Mouse (Mus musculus) liver, embryonic 14.5 days (tissue): Measurements from ENCODE around the gene Sgpl1. TPM values are rescaled to one million over a fixed set of nuclear protein-coding genes. Genes with fewer than 3 reads are reported as not detected.

ENCODE experiments used
- ATAC-seq: fragments of 200-750 bp; cut with Nextera tagmentation; 2 replicates; pipeline ENCODE4 v1.8.0; 2017; ENCODE audit warnings: moderate number of reproducible peaks, mild to moderate bottlenecking, moderate library complexity; ENCODE audit not compliant: insufficient read depth
- DNase-seq, 3 experiments: peaks; one replicate each; pipeline ENCODE4 v3.0.0-alpha.2; 2012 to 2013; ENCODE audit warnings: low read depth in 3 of 3, low spot score in 3 of 3
- H3K27ac ChIP-seq: fragments of 300-500 bp; sonication (generic); 2 replicates; pipeline ENCODE4 v1.5.1; 2014; ENCODE audit warnings: moderate library complexity, mild to moderate bottlenecking, control low read depth, inconsistent platforms
- H3K27me3 ChIP-seq: fragments of 300-500 bp; sonication (generic); 2 replicates; pipeline ENCODE4 v1.6.1; 2014; ENCODE audit warnings: mild to moderate bottlenecking, low read length, moderate library complexity; ENCODE audit not compliant: control insufficient read depth, insufficient read depth
- H3K36me3 ChIP-seq: fragments of 300-500 bp; sonication (generic); replicated peaks from 2 replicates; pipeline ENCODE4 v1.6.1; 2014; ENCODE audit warnings: low read depth; ENCODE audit not compliant: control insufficient read depth, insufficient read depth
- H3K4me1 ChIP-seq, 2 experiments: fragments of 200-500 bp in 1 of 2; fragments of 300-500 bp in 1 of 2; sonication (generic) in 1 of 2; replicated peaks; 2 replicates each; pipeline ENCODE4 v1.6.1; 2012 to 2014; ENCODE audit warnings: antibody characterized with exemption in 1 of 2, inconsistent platforms in 1 of 2, low read length in 1 of 2; ENCODE audit not compliant: control insufficient read depth in 2 of 2, insufficient read depth in 2 of 2
- H3K4me2 ChIP-seq: fragments of 300-500 bp; sonication (generic); 2 replicates; pipeline ENCODE4 v1.6.1; 2014; ENCODE audit warnings: low read depth, mild to moderate bottlenecking, control low read depth, moderate library complexity
- H3K4me3 ChIP-seq, 2 experiments: fragments of 200-500 bp in 1 of 2; fragments of 300-500 bp in 1 of 2; sonication (generic) in 1 of 2; 2 replicates each; pipeline ENCODE4 v1.5.1; 2012 to 2014; ENCODE audit warnings: low read depth in 2 of 2, low read length in 2 of 2, mild to moderate bottlenecking in 2 of 2, control low read depth in 1 of 2, inconsistent platforms in 1 of 2, moderate library complexity in 1 of 2; ENCODE audit not compliant: insufficient read depth in 1 of 2
- H3K9ac ChIP-seq: fragments of 300-500 bp; sonication (generic); replicated peaks from 2 replicates; pipeline ENCODE4 v1.6.1; 2014; ENCODE audit warnings: mild to moderate bottlenecking, control low read depth, moderate library complexity
- H3K9me3 ChIP-seq: fragments of 300-500 bp; sonication (generic); 2 replicates; pipeline ENCODE4 v1.6.1; 2016; ENCODE audit warnings: low read length, mixed read lengths; ENCODE audit not compliant: control insufficient read depth
- CTCF ChIP-seq: IDR thresholded peaks from 2 replicates; pipeline ENCODE4 v1.5.1; 2016; ENCODE audit warnings: antibody characterized with exemption, low read depth, control low read depth
- EP300 ChIP-seq: IDR thresholded peaks from 2 replicates; pipeline ENCODE4 v1.6.1; 2016; ENCODE audit warnings: antibody characterized with exemption, low read depth
- WGBS: fragments of 180-500 bp; shearing (Covaris S2); extraction: QIAGEN DNeasy Blood & Tissue Kit; methylation state at CpG from one replicate; pipeline ENCODE4 v1.1.7; 2014; ENCODE audit not compliant: insufficient replicate concordance; 5-methylcytosine and 5-hydroxymethylcytosine counted together
- polyA plus RNA-seq, 2 experiments: library from polyadenylated mRNA; depleted of rRNA in 1 of 2; stranded (reverse) in 1 of 2; unstranded in 1 of 2; fragments of >200 nt; fragmentation: Nextera tagmentation in 1 of 2; extraction: Ambion mirVana in 1 of 2; gene quantifications; 2 replicates each; pipeline versions ENCODE4 v1.2.1 to v1.2.3; 2012 to 2014

Gene Sgpl1
- polyA plus RNA-seq, 2 experiments, result 10.7 to 16.6 TPM

GRCm38 (mm10) chr10:61167333-61168096, 20.0 kb upstream of the Sgpl1 start:
- Histone ChIP-seq H3K4me2 (no peak overlapping the region), H3K4me3 (no peak overlapping the region), H3K27ac (no peak overlapping the region), H3K4me1 (no peaks in the 10 kb centered on the region), H3K27me3 (no peaks in the 10 kb centered on the region), H3K9ac (no peak overlapping the region), H3K9me3 (no peaks in the 10 kb centered on the region), H3K36me3 (no peaks in the 10 kb centered on the region)
- TF ChIP-seq CTCF (no peak), EP300 (no peak)
- ATAC-seq, result no peak
- WGBS, result 37% methylated on average over 9 of the region's 9 CpGs
- DNase-seq, result no peak

- TF ChIP-seq EP300 (no peak), CTCF (no peak)
- no peak overlapping the region for H3K27ac ChIP-seq
- no peaks in the 10 kb centered on the region for H3K4me1 ChIP-seq
- no peaks in the 10 kb centered on the region for H3K36me3 ChIP-seq
- H3K9ac ChIP-seq, result no peak overlapping the region
- H3K4me2 ChIP-seq, result no peak overlapping the region
- H3K27me3 ChIP-seq, result no peaks in the 10 kb centered on the region
- no peak overlapping the region for H3K4me3 ChIP-seq
- WGBS, result 51% methylated on average over 3 of the region's 3 CpGs
- DNase-seq (no peak), ATAC-seq (no peak)
- H3K9me3 ChIP-seq, result no peaks in the 10 kb centered on the region
Measured at GRCm38 (mm10) chr10:61162366-61162765, 14.9 kb upstream of the Sgpl1 start.

GRCm38 (mm10) chr10:61160671-61161070, 13.2 kb upstream of the Sgpl1 start:
- Histone ChIP-seq H3K36me3 (no peaks in the 10 kb centered on the region), H3K9me3 (no peaks in the 10 kb centered on the region), H3K4me3 (no peak overlapping the region), H3K4me2 (no peak overlapping the region), H3K27me3 (no peaks in the 10 kb centered on the region), H3K4me1 (no peaks in the 10 kb centered on the region), H3K27ac (no peak overlapping the region), H3K9ac (no peak overlapping the region)
- TF ChIP-seq CTCF (no peak), EP300 (no peak)
- DNase-seq (no peak), ATAC-seq (no peak)
- WGBS, result 56% methylated on average over 4 of the region's 4 CpGs

GRCm38 (mm10) chr10:61160089-61160488, 12.6 kb upstream of the Sgpl1 start:
- no peak overlapping the region for H3K9ac ChIP-seq
- H3K27me3 ChIP-seq, result no peaks in the 10 kb centered on the region
- ATAC-seq (no peak), DNase-seq (no peak)
- TF ChIP-seq CTCF, result no peak
- no peak for TF ChIP-seq EP300
- H3K36me3 ChIP-seq, result no peaks in the 10 kb centered on the region
- no peak overlapping the region for H3K27ac ChIP-seq
- H3K4me1 ChIP-seq, result no peaks in the 10 kb centered on the region; a peak in 1 of 4 replicates
- no peaks in the 10 kb centered on the region for H3K9me3 ChIP-seq
- no peak overlapping the region for H3K4me3 ChIP-seq
- WGBS, result 56% methylated on average over 7 of the region's 7 CpGs
- no peak overlapping the region for H3K4me2 ChIP-seq

DNA sequence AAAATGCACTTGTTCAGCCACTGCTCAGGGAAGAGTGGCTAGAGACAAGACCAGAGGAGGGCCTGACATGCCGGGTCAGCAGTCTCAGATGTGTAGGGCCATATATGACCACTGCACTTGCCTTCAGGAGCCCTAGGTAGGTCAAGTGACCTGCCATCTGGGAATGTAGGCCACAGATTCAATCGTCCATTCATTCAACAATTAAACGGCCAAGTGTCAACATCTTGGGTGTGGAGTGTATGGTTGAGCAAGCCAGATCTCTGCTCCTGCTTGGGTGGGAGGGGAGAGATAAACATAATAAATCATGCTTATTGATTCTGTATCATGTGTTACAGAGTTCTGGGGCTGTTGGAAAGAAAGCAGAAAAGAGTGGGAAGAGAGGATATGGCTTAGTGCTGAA, 11.1 kb upstream of the Sgpl1 start:
- ATAC-seq, result no peak
- H3K27me3 ChIP-seq, result no peaks in the 10 kb centered on the region
- H3K9me3 ChIP-seq, result no peaks in the 10 kb centered on the region
- H3K36me3 ChIP-seq, result no peaks in the 10 kb centered on the region
- H3K4me3 ChIP-seq, result no peak overlapping the region
- no peak overlapping the region for H3K4me2 ChIP-seq
- TF ChIP-seq CTCF (no peak), EP300 (no peak)
- WGBS, result 61% methylated on average over 3 of the region's 3 CpGs
- H3K27ac ChIP-seq, result no peak overlapping the region
- peaks cover 0 to 2% of the 10 kb centered on the region in 2 experiments; a peak in 1 of 4 replicates for H3K4me1 ChIP-seq
- DNase-seq, result no peak
- no peak overlapping the region for H3K9ac ChIP-seq
